Mouse (Mus musculus): ENCODE measurements around the gene Ngb.

The Ngb gene

GRCm38 (mm10) chr12:87091916-87092315 lies 10.4 kb downstream of the Ngb start:
- no peak for DNase-seq (ENCODE audit: low spot score)

GRCm38 (mm10) chr12:87089701-87090100 lies 12.6 kb downstream of the Ngb start:
- DNase-seq (ENCODE audit: low spot score): no peak

- DNase-seq (ENCODE audit: low spot score): no peak
These were observed 13.1 kb downstream of the Ngb start for GRCm38 (mm10) chr12:87089255-87089654.

- no peak for DNase-seq (ENCODE audit: low spot score)
These were observed 14.0 kb downstream of the Ngb start for GRCm38 (mm10) chr12:87088331-87088730.

GRCm38 (mm10) chr12:87087236-87087635 lies 15.1 kb downstream of the Ngb start:
- no peak for DNase-seq (ENCODE audit: low spot score)

GRCm38 (mm10) chr12:87082797-87083196 lies 19.5 kb downstream of the Ngb start:
- DNase-seq (ENCODE audit: low spot score): no peak

GRCm38 (mm10) chr12:87076610-87077009 lies 25.7 kb downstream of the Ngb start:
- no peak for DNase-seq (ENCODE audit: low spot score)

- DNase-seq (ENCODE audit: low spot score): no peak
These were observed 31.8 kb downstream of the Ngb start for GRCm38 (mm10) chr12:87070520-87070919.

- DNase-seq (ENCODE audit: low spot score): no peak
These were observed 35.9 kb downstream of the Ngb start for GRCm38 (mm10) chr12:87066429-87066828.

GRCm38 (mm10) chr12:87065446-87065845 lies 36.9 kb downstream of the Ngb start:
- DNase-seq (ENCODE audit: low spot score): no peak

GRCm38 (mm10) chr12:87057066-87057465 lies 45.3 kb downstream of the Ngb start:
- no peak for DNase-seq (ENCODE audit: low spot score)

GRCm38 (mm10) chr12:87054873-87055272 lies 47.5 kb downstream of the Ngb start:
- DNase-seq (ENCODE audit: low spot score): no peak

GRCm38 (mm10) chr12:87052661-87053321 lies 49.5 kb downstream of the Ngb start:
- DNase-seq (ENCODE audit: low spot score): peak; percentile 75

GRCm38 (mm10) chr12:87047536-87047935 lies 54.8 kb downstream of the Ngb start:
- DNase-seq (ENCODE audit: low spot score): no peak

All from ovary, postnatal 10 days (tissue).